Comparison of ENCODE assay signal across 11 mouse cellular contexts in the genomic region with DNA sequence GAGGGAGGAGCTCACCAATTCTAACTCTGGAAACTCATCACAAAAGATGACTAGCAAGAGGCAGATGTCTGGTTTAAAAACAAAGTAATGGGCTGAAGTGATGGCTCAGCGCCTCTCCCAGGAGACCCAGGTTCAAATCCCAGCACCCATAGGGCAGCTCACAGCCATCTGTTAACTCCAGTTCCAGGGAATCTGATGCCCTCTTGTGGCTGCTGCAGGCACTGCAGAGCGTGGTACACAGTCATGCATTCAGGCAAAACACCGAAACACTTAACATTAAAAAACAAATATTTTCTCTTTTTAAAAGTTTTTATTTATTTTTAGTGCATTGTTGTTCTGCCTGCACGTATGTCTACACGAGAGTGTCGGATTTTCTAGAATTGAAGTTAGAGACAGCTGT.
DNase-seq lines count a peak whose midpoint lies in the region; ATAC-seq and TF ChIP-seq lines count a peak whose summit lies in the region.
"Had no signal": no experiment of that assay in that cellular context is flagged by ENCODE, and none has a peak within 500 bp of the region (broad histone marks: within the 10 kb centered on the region; RNA-seq: fewer than 3 reads in every experiment).

No protein-coding gene starts in this region.

- no peak for TF ChIP-seq EP300 in ES-Bruce4 (IDR thresholded peaks at IDR 0.05; ENCODE audit: insufficient read depth, low read depth, low read length)

- H3K27me3 ChIP-seq in hindbrain, postnatal 0 days (ENCODE audit: insufficient read depth, low read length), result no peaks in the 10 kb centered on the region
- no peaks in the 10 kb centered on the region for H3K27me3 ChIP-seq in hindbrain, embryonic 12.5 days
- H3K27me3 ChIP-seq in ES-Bruce4 (ENCODE audit: control insufficient read depth, insufficient read depth, low read length, poor library complexity, severe bottlenecking), result no peaks in the 10 kb centered on the region
- H3K27me3 ChIP-seq in limb, embryonic 11.5 days (ENCODE audit: control insufficient read depth, insufficient read depth, low read length), result no peaks in the 10 kb centered on the region
- no peaks in the 10 kb centered on the region for H3K27me3 ChIP-seq in forebrain, embryonic 16.5 days (replicated peaks; ENCODE audit: control insufficient read depth, insufficient read depth, low read length)

- ATAC-seq in hindbrain, postnatal 0 days, result no peak
- no peak for ATAC-seq in hindbrain, embryonic 12.5 days (ENCODE audit: low FRiP score)
- ATAC-seq in limb, embryonic 11.5 days (ENCODE audit: insufficient number of reproducible peaks, low FRiP score, low TSS enrichment, low read depth), result no peak
- ATAC-seq in forebrain, embryonic 16.5 days, result no peak

- H3K4me3 ChIP-seq in hindbrain, postnatal 0 days (ENCODE audit: low read length), result no peak overlapping the region
- no peak overlapping the region for H3K4me3 ChIP-seq in hindbrain, embryonic 12.5 days
- H3K4me3 ChIP-seq in ES-Bruce4 (ENCODE audit: low read depth, low read length), result no peak overlapping the region
- H3K4me3 ChIP-seq in limb, embryonic 11.5 days (ENCODE audit: low read depth, low read length), result no peak overlapping the region
- H3K4me3 ChIP-seq in forebrain, embryonic 16.5 days (replicated peaks; ENCODE audit: low read length), result no peak overlapping the region

- H3K36me3 ChIP-seq in hindbrain, postnatal 0 days (ENCODE audit: insufficient read depth, low read length), result no peaks in the 10 kb centered on the region
- no peaks in the 10 kb centered on the region for H3K36me3 ChIP-seq in hindbrain, embryonic 12.5 days
- H3K36me3 ChIP-seq in ES-Bruce4 (ENCODE audit: control insufficient read depth, insufficient read depth, low read length, poor library complexity, severe bottlenecking), result no peaks in the 10 kb centered on the region
- no peaks in the 10 kb centered on the region for H3K36me3 ChIP-seq in limb, embryonic 11.5 days (ENCODE audit: control insufficient read depth, insufficient read depth, low read length)
- no peaks in the 10 kb centered on the region for H3K36me3 ChIP-seq in forebrain, embryonic 16.5 days (ENCODE audit: control insufficient read depth, insufficient read depth)

- no peaks in the 10 kb centered on the region for H3K9me3 ChIP-seq in hindbrain, postnatal 0 days (ENCODE audit: low read length)
- no peaks in the 10 kb centered on the region for H3K9me3 ChIP-seq in hindbrain, embryonic 12.5 days (replicated peaks)
- no peaks in the 10 kb centered on the region for H3K9me3 ChIP-seq in ES-Bruce4 (replicated peaks; ENCODE audit: control insufficient read depth, insufficient read depth, low read length, poor library complexity, severe bottlenecking)
- H3K9me3 ChIP-seq in limb, embryonic 11.5 days (ENCODE audit: control insufficient read depth, low read length), result no peaks in the 10 kb centered on the region
- no peaks in the 10 kb centered on the region for H3K9me3 ChIP-seq in forebrain, embryonic 16.5 days (ENCODE audit: control insufficient read depth, low read length)

- TF ChIP-seq POLR2A in ES-Bruce4 (IDR thresholded peaks at IDR 0.05; ENCODE audit: insufficient read depth, low read length), result no peak

- H3K27ac ChIP-seq in hindbrain, postnatal 0 days, result no peak overlapping the region
- H3K27ac ChIP-seq in hindbrain, embryonic 12.5 days, result no peak overlapping the region
- H3K27ac ChIP-seq in ES-Bruce4 (ENCODE audit: insufficient read depth, low read length), result no peak overlapping the region
- H3K27ac ChIP-seq in limb, embryonic 11.5 days (replicated peaks; ENCODE audit: low read depth, low read length), result no peak overlapping the region
- no peak overlapping the region for H3K27ac ChIP-seq in forebrain, embryonic 16.5 days (ENCODE audit: low read length)

- no peak overlapping the region for H3K9ac ChIP-seq in hindbrain, postnatal 0 days (replicated peaks; ENCODE audit: low read length)
- H3K9ac ChIP-seq in hindbrain, embryonic 12.5 days, result no peak overlapping the region
- no peak overlapping the region for H3K9ac ChIP-seq in ES-Bruce4 (ENCODE audit: low read depth, poor library complexity, severe bottlenecking)
- H3K9ac ChIP-seq in limb, embryonic 11.5 days (ENCODE audit: low read length), result no peak overlapping the region
- H3K9ac ChIP-seq in forebrain, embryonic 16.5 days (replicated peaks; ENCODE audit: low read depth, low read length), result no peak overlapping the region

- peak; percentile 64 for TF ChIP-seq CTCF in hindbrain, postnatal 0 days (IDR thresholded peaks at IDR 0.05; ENCODE audit: low read depth)
- peak; percentile 96 for TF ChIP-seq CTCF in ES-Bruce4 (IDR thresholded peaks at IDR 0.05; ENCODE audit: low read depth, low read length)

- no peaks in the 10 kb centered on the region for H3K4me1 ChIP-seq in hindbrain, postnatal 0 days (ENCODE audit: insufficient read depth, low read length)
- no peaks in the 10 kb centered on the region for H3K4me1 ChIP-seq in hindbrain, embryonic 12.5 days
- no peaks in the 10 kb centered on the region for H3K4me1 ChIP-seq in ES-Bruce4 (ENCODE audit: control insufficient read depth, insufficient read depth, low read length)
- H3K4me1 ChIP-seq in limb, embryonic 11.5 days (ENCODE audit: control insufficient read depth, insufficient read depth, low read length), result no peaks in the 10 kb centered on the region
- H3K4me1 ChIP-seq in forebrain, embryonic 16.5 days (replicated peaks; ENCODE audit: control insufficient read depth, insufficient read depth, low read length), result no peaks in the 10 kb centered on the region

- no peak overlapping the region for H3K4me2 ChIP-seq in hindbrain, postnatal 0 days (ENCODE audit: low read depth, low read length)
- no peak overlapping the region for H3K4me2 ChIP-seq in hindbrain, embryonic 12.5 days (replicated peaks)
- H3K4me2 ChIP-seq in limb, embryonic 11.5 days (ENCODE audit: low read depth, severe bottlenecking), result no peak overlapping the region
- H3K4me2 ChIP-seq in forebrain, embryonic 16.5 days (ENCODE audit: low read length), result no peak overlapping the region

- DNase-seq in hindbrain, postnatal 0 days (ENCODE audit: low spot score), result peak; percentile 37
- DNase-seq in 416B (ENCODE audit: low read depth), result peak; percentile 26
- peak; percentile 59 for DNase-seq in limb, embryonic 11.5 days (ENCODE audit: low spot score)
- no peak for DNase-seq in yolk sac, embryonic 10.5 days (ENCODE audit: low spot score)
- no peak for DNase-seq in cerebellum, adult 11 months
- DNase-seq: adrenal gland, adult 2 months; midbrain, embryonic 14.5 days; right cerebral cortex, postnatal 4 days had no signal

- 77% methylated on average over 6 of the region's 6 CpGs for WGBS in hindbrain, postnatal 0 days
- WGBS in hindbrain, embryonic 12.5 days, result 75% methylated on average over 6 of the region's 6 CpGs
- 80% methylated on average over 6 of the region's 6 CpGs for WGBS in limb, embryonic 11.5 days
- 77% methylated on average over 6 of the region's 6 CpGs for WGBS in forebrain, embryonic 16.5 days

Comparison
In these comparisons a context has a peak if more than half of its experiments do, and no peak if none do; other contexts are left out.
1. DNase-seq: peak in hindbrain, postnatal 0 days (single experiment), 416B (single experiment) and limb, embryonic 11.5 days (single experiment); none in yolk sac, embryonic 10.5 days (single experiment) and cerebellum, adult 11 months (single experiment).